Mouse (Mus musculus) midbrain, postnatal 0 days (tissue): ENCODE results near the gene Get4. TPM values are rescaled to one million over a fixed set of nuclear protein-coding genes. Genes with fewer than 3 reads are reported as not detected.
A peak's percentile ranks its signal among the peaks of the same experiment; 100 is the strongest.

ENCODE experiments used
- ATAC-seq: fragments of 200-750 bp; cut with Nextera tagmentation; 2 replicates; pipeline ENCODE4 v1.8.0; 2017; ENCODE audit warnings: moderate number of reproducible peaks, mild to moderate bottlenecking, moderate TSS enrichment, moderate library complexity; ENCODE audit not compliant: low FRiP score
- DNase-seq: peaks from one replicate; pipeline ENCODE4 v3.0.0-alpha.2; 2015; ENCODE audit warnings: low spot score
- H3K27ac ChIP-seq: fragments of 300-500 bp; sonication (generic); 2 replicates; pipeline ENCODE4 v1.5.1; 2014; ENCODE audit warnings: low read depth, mild to moderate bottlenecking, low read length, mixed read lengths
- H3K27me3 ChIP-seq: fragments of 300-500 bp; sonication (generic); 2 replicates; pipeline ENCODE4 v1.6.1; 2014; ENCODE audit warnings: low read length, control low read depth, mixed read lengths; ENCODE audit not compliant: insufficient read depth
- H3K36me3 ChIP-seq: fragments of 300-500 bp; sonication (generic); 2 replicates; pipeline ENCODE4 v1.6.1; 2014; ENCODE audit warnings: low read length, control low read depth, mixed read lengths; ENCODE audit not compliant: insufficient read depth
- H3K4me1 ChIP-seq: fragments of 300-500 bp; sonication (generic); 2 replicates; pipeline ENCODE4 v1.6.1; 2014; ENCODE audit warnings: mild to moderate bottlenecking, control low read depth, antibody characterized with exemption, low read length, mixed read lengths; ENCODE audit not compliant: insufficient read depth
- H3K4me2 ChIP-seq: fragments of 300-500 bp; sonication (generic); 2 replicates; pipeline ENCODE4 v1.6.1; 2014; ENCODE audit warnings: low read depth, mild to moderate bottlenecking, low read length, mixed read lengths; ENCODE audit not compliant: poor library complexity, severe bottlenecking
- H3K4me3 ChIP-seq: fragments of 300-500 bp; sonication (generic); 2 replicates; pipeline ENCODE4 v1.5.1; 2014; ENCODE audit warnings: low read depth, mild to moderate bottlenecking, low read length, moderate library complexity
- H3K9ac ChIP-seq: fragments of 300-500 bp; sonication (generic); replicated peaks from 2 replicates; pipeline ENCODE4 v1.6.1; 2014; ENCODE audit warnings: mild to moderate bottlenecking, low read length, moderate library complexity, mixed read lengths; ENCODE audit not compliant: poor library complexity, severe bottlenecking
- H3K9me3 ChIP-seq: fragments of 300-500 bp; sonication (generic); 2 replicates; pipeline ENCODE4 v1.6.1; 2016; ENCODE audit warnings: low read length, control low read depth
- CTCF ChIP-seq: IDR thresholded peaks from 2 replicates; pipeline ENCODE4 v1.5.1; 2016; ENCODE audit warnings: antibody characterized with exemption, mild to moderate bottlenecking
- WGBS: fragments of 180-500 bp; shearing (Covaris S2); extraction: QIAGEN DNeasy Blood & Tissue Kit; methylation state at CpG from one replicate; pipeline ENCODE4 v1.1.7; 2014; 5-methylcytosine and 5-hydroxymethylcytosine counted together
- polyA plus RNA-seq: library from polyadenylated mRNA; unstranded; fragments of >200 nt; fragmentation: Nextera tagmentation; extraction: Ambion mirVana; gene quantifications from 2 replicates; pipeline ENCODE4 v1.2.1, GENCODE M21; 2015
- total RNA-seq: library from RNA; depleted of rRNA; stranded (reverse); fragments of >200 nt; gene quantifications from 2 replicates; pipeline ENCODE4 v1.2.3, GENCODE M21; 2014

Gene Get4
- total and polyA plus RNA-seq, 2 experiments from 2014 or later, result 48.9 to 135 TPM

GRCm38 (mm10) chr5:139228318-139228717 is 23.8 kb upstream of the Get4 start:
- no peaks in the 10 kb centered on the region for H3K4me1 ChIP-seq
- no peak overlapping the region for H3K4me2 ChIP-seq
- H3K4me3 ChIP-seq, result no peak overlapping the region
- no peak for ATAC-seq
- H3K9ac ChIP-seq, result no peak overlapping the region
- no peak for DNase-seq
- H3K27me3 ChIP-seq, result no peaks in the 10 kb centered on the region
- TF ChIP-seq CTCF, result no peak
- peaks cover 74% of the 10 kb centered on the region for H3K36me3 ChIP-seq
- no peaks in the 10 kb centered on the region for H3K9me3 ChIP-seq
- no peak overlapping the region for H3K27ac ChIP-seq
- 99% methylated on average over 3 of the region's 3 CpGs for WGBS

- no peak for DNase-seq
- no peak overlapping the region for H3K4me2 ChIP-seq
- TF ChIP-seq CTCF, result no peak
- H3K27ac ChIP-seq, result no peak overlapping the region
- H3K4me3 ChIP-seq, result no peak overlapping the region
- no peak overlapping the region for H3K9ac ChIP-seq
- H3K9me3 ChIP-seq, result no peaks in the 10 kb centered on the region
- peaks cover 74% of the 10 kb centered on the region for H3K36me3 ChIP-seq
- H3K27me3 ChIP-seq, result no peaks in the 10 kb centered on the region
- H3K4me1 ChIP-seq, result no peaks in the 10 kb centered on the region
- 93% methylated on average over 3 of the region's 3 CpGs for WGBS
- no peak for ATAC-seq
These were observed 22.4 kb upstream of the Get4 start for GRCm38 (mm10) chr5:139229716-139230115.

GRCm38 (mm10) chr5:139232083-139232482 is 20.0 kb upstream of the Get4 start:
- Histone ChIP-seq H3K9me3 (no peaks in the 10 kb centered on the region), H3K27ac (no peak overlapping the region), H3K4me3 (no peak overlapping the region), H3K4me2 (no peak overlapping the region), H3K9ac (no peak overlapping the region), H3K4me1 (no peaks in the 10 kb centered on the region), H3K27me3 (no peaks in the 10 kb centered on the region), H3K36me3 (peaks cover 73% of the 10 kb centered on the region)
- WGBS, result 75% methylated on average over 3 of the region's 3 CpGs
- ATAC-seq (no peak), DNase-seq (no peak)
- no peak for TF ChIP-seq CTCF

GRCm38 (mm10) chr5:139234423-139234822 is 17.7 kb upstream of the Get4 start:
- Histone ChIP-seq H3K27me3 (no peaks in the 10 kb centered on the region), H3K4me1 (no peaks in the 10 kb centered on the region), H3K4me3 (no peak overlapping the region), H3K4me2 (no peak overlapping the region), H3K9ac (no peak overlapping the region), H3K27ac (no peak overlapping the region), H3K9me3 (no peaks in the 10 kb centered on the region), H3K36me3 (peaks cover 82% of the 10 kb centered on the region)
- ATAC-seq (no peak), DNase-seq (no peak)
- 95% methylated on average over 4 of the region's 4 CpGs for WGBS
- no peak for TF ChIP-seq CTCF

- Histone ChIP-seq H3K4me2 (no peak overlapping the region), H3K27ac (no peak overlapping the region), H3K36me3 (peaks cover 80% of the 10 kb centered on the region), H3K9me3 (no peaks in the 10 kb centered on the region), H3K4me1 (no peaks in the 10 kb centered on the region), H3K4me3 (no peak overlapping the region), H3K9ac (no peak overlapping the region), H3K27me3 (no peaks in the 10 kb centered on the region)
- DNase-seq (peak; percentile 17), ATAC-seq (no peak)
- WGBS, result 82% methylated on average over 4 of the region's 4 CpGs
- TF ChIP-seq CTCF, result no peak
These were observed 14.7 kb upstream of the Get4 start for GRCm38 (mm10) chr5:139237436-139237835.

- 90% methylated on average over 15 of the region's 15 CpGs for WGBS
- no peak for TF ChIP-seq CTCF
These were observed 10.9 kb upstream of the Get4 start for GRCm38 (mm10) chr5:139241022-139241761.

More at GRCm38 (mm10) chr5:139241022-139241761, 10.9 kb upstream of the Get4 start:
- Histone ChIP-seq H3K4me3 (no peak overlapping the region), H3K27me3 (no peaks in the 10 kb centered on the region), H3K9ac (no peak overlapping the region), H3K4me2 (no peak overlapping the region), H3K27ac (no peak overlapping the region), H3K36me3 (peaks cover 70% of the 10 kb centered on the region), H3K4me1 (no peaks in the 10 kb centered on the region), H3K9me3 (no peaks in the 10 kb centered on the region)
- ATAC-seq, result no peak
- DNase-seq, result no peak
